Mouse (Mus musculus): ENCODE data around the gene Arhgap45.

GRCm38 (mm10) chr10:79986963-79987362 is 29.5 kb upstream of the Arhgap45 start:
- TF ChIP-seq CTCF (conservative IDR thresholded peaks at IDR 0.05; ENCODE audit: low read length) (peak; percentile 98), NANOG (IDR thresholded peaks at IDR 0.05; ENCODE audit: borderline replicate concordance, low read length) (no peak), POU5F1 (IDR thresholded peaks at IDR 0.05; ENCODE audit: borderline replicate concordance, low read length) (no peak)
